Mouse (Mus musculus) ES-E14 (cell line): ENCODE results near the gene Gm5868.

Experiments used
- CHD2 ChIP-seq: IDR thresholded peaks from 2 replicates; pipeline ENCODE4 v1.6.1; 2014; ENCODE audit warnings: mild to moderate bottlenecking, low read depth, low read length, inconsistent platforms
- HCFC1 ChIP-seq: IDR thresholded peaks from 2 replicates; pipeline ENCODE4 v1.6.1; 2012; ENCODE audit warnings: low read length, inconsistent platforms, borderline replicate concordance; ENCODE audit not compliant: insufficient read depth
- MAFK ChIP-seq: IDR thresholded peaks from 2 replicates; pipeline ENCODE4 v1.6.1; 2014; ENCODE audit warnings: mild to moderate bottlenecking, low read depth, low read length, inconsistent platforms; ENCODE audit not compliant: insufficient read depth
- ZC3H11A ChIP-seq: IDR thresholded peaks from 2 replicates; pipeline ENCODE4 v1.6.1; 2012; ENCODE audit warnings: low read depth, mild to moderate bottlenecking, inconsistent platforms, low read length, borderline replicate concordance
- ZNF384 ChIP-seq: IDR thresholded peaks from 2 replicates; pipeline ENCODE4 v1.6.1; 2012; ENCODE audit warnings: low read depth, low read length, inconsistent platforms

DNA sequence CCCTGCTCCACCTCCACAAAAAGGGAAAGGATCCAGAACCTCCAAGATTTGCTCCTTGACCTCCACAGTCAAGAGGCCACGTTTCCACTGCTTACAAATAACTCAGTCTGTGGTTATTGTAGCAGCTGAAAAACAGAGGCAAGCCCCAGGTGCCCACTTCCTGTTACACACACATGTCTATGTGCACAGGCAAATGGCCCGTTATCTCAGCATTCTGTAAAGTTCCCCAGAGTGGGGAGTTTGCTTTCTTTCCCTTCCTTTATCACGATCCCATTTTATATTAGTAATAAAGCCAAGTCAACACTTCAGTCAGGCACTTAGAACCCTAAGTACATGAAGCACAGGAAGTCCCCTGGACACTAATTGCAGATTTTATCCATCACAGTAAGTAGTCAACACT, 48.8 kb upstream of the Gm5868 start:
- TF ChIP-seq ZNF384 (no peak), CHD2 (no peak), HCFC1 (no peak), ZC3H11A (no peak), MAFK (no peak)
